Mouse (Mus musculus): ENCODE data around the gene Taar9. TPM values are rescaled to one million over a fixed set of nuclear protein-coding genes. Genes with fewer than 3 reads are reported as not detected.
"Not testable (repeated sequence)": the region's sequence is repeated elsewhere in the genome, so short reads cannot be mapped to it uniquely, and the experiment has no call there.

Gene Taar9
- not detected in 2 replicates for total RNA-seq (2021)
- long read RNA-seq = 0 reads

- not testable (repeated sequence) for DNase-seq
These were observed at the start of gene Taar9 for GRCm38 (mm10) chr10:24109434-24109833. Taar9 (minus strand) TSS chr10:24109534.

GRCm38 (mm10) chr10:24158470-24159254 is 49.3 kb upstream of the Taar9 start:
- DNase-seq = no peak

GRCm38 (mm10) chr10:24150086-24150485 is 40.8 kb upstream of the Taar9 start:
- DNase-seq = no peak

GRCm38 (mm10) chr10:24149135-24149781 is 39.9 kb upstream of the Taar9 start, which contains the start of gene Stx7:
Stx7 (plus strand) TSS chr10:24149302.
- peak; percentile 96 for DNase-seq

GRCm38 (mm10) chr10:24142735-24143134 is 33.4 kb upstream of the Taar9 start:
- no peak for DNase-seq

GRCm38 (mm10) chr10:24138623-24139261 is 29.4 kb upstream of the Taar9 start:
- no peak for DNase-seq

- no peak for DNase-seq
These were observed 24.8 kb upstream of the Taar9 start for GRCm38 (mm10) chr10:24134071-24134645.

- DNase-seq = no peak
These were observed 23.8 kb upstream of the Taar9 start for GRCm38 (mm10) chr10:24133132-24133531.

- DNase-seq = peak; percentile 2
These were observed 22.9 kb upstream of the Taar9 start for GRCm38 (mm10) chr10:24132273-24132672.

- peak; percentile 29 for DNase-seq
These were observed 22.3 kb upstream of the Taar9 start for GRCm38 (mm10) chr10:24131451-24132262.

GRCm38 (mm10) chr10:24111116-24111778 is 1.9 kb upstream of the Taar9 start:
- peak; percentile 18 for DNase-seq

GRCm38 (mm10) chr10:24108236-24108635 is 1.1 kb downstream of the Taar9 start:
- DNase-seq = no peak

- no peak for DNase-seq
These were observed 1.6 kb downstream of the Taar9 start for GRCm38 (mm10) chr10:24107747-24108146.

- not testable (repeated sequence) for DNase-seq
These were observed 6.0 kb downstream of the Taar9 start for GRCm38 (mm10) chr10:24103299-24103698.

- not testable (repeated sequence) for DNase-seq
These were observed 7.5 kb downstream of the Taar9 start, which contains the start of gene Taar8c for GRCm38 (mm10) chr10:24101812-24102211. Taar8c (minus strand) TSS chr10:24101912.

GRCm38 (mm10) chr10:24097010-24097409 is 12.3 kb downstream of the Taar9 start:
- DNase-seq = not testable (repeated sequence)

- DNase-seq = no peak
These were observed 17.1 kb downstream of the Taar9 start, which contains the start of gene Taar8b for GRCm38 (mm10) chr10:24092194-24092593. Taar8b (minus strand) TSS chr10:24092294.

- no peak for DNase-seq
These were observed 22.2 kb downstream of the Taar9 start for GRCm38 (mm10) chr10:24087168-24087567.

GRCm38 (mm10) chr10:24086555-24086954 is 22.8 kb downstream of the Taar9 start:
- DNase-seq = no peak

- DNase-seq = no peak
These were observed 23.4 kb downstream of the Taar9 start for GRCm38 (mm10) chr10:24085936-24086335.

- peak; percentile 31 for DNase-seq
These were observed 29.2 kb downstream of the Taar9 start for GRCm38 (mm10) chr10:24080166-24080565.

Data from adrenal gland, postnatal 25 days (tissue).